Mouse (Mus musculus) skeletal muscle tissue, postnatal 0 days (tissue): ENCODE results near the gene Pla2g15. TPM values are rescaled to one million over a fixed set of nuclear protein-coding genes. Genes with fewer than 3 reads are reported as not detected.

Experiments
- polyA plus RNA-seq: library from polyadenylated mRNA; unstranded; fragments of >200 nt; fragmentation: Nextera tagmentation; extraction: Ambion mirVana; gene quantifications from 2 replicates; pipeline ENCODE4 v1.2.1, GENCODE M21; 2015

Gene Pla2g15
- polyA plus RNA-seq: 5.5 and 8.9 TPM in 2 replicates

DNA sequence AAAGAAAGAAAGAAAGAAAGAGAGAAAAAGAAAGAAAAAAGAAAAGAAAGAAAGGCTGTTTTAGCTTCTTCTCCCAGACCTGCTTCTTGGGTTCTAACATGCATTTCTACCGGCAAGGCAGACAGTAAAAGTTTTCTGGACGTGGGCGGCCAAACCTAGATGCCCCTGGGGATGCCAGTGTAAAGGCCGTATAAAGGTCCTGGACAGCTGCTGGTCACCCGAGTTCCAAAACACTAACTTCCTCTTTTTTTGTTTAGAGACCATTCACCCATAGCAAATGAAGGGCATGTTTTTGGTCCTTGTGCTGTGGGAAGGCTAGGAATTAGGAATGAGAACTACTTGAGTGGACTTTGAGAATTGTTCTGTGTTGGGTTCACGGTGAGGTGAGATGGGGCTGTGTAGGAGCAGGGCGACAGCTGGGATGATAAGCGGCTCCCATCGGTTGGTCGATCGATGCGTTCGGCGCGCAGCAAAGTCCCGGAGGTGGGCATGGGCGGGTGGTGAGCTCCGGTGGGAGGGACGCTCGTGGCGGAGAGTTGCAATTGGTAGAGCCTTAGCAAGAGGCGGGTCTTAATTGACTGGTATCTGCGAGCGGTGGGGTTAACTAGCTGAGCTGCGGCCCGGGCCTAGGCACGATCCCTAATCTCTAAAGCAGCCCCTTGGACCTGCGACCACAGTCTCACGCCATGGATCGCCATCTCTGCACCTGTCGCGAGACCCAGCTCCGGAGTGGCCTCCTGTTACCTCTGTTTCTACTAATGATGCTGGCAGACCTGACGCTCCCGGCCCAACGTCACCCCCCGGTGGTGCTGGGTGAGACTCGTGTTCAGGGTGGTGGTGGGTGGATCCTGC, at the start of gene Pla2g15:
Gene Pla2g15, plus strand, starts transcription at position 599 of the 852 bp plus-strand sequence.

DNA sequence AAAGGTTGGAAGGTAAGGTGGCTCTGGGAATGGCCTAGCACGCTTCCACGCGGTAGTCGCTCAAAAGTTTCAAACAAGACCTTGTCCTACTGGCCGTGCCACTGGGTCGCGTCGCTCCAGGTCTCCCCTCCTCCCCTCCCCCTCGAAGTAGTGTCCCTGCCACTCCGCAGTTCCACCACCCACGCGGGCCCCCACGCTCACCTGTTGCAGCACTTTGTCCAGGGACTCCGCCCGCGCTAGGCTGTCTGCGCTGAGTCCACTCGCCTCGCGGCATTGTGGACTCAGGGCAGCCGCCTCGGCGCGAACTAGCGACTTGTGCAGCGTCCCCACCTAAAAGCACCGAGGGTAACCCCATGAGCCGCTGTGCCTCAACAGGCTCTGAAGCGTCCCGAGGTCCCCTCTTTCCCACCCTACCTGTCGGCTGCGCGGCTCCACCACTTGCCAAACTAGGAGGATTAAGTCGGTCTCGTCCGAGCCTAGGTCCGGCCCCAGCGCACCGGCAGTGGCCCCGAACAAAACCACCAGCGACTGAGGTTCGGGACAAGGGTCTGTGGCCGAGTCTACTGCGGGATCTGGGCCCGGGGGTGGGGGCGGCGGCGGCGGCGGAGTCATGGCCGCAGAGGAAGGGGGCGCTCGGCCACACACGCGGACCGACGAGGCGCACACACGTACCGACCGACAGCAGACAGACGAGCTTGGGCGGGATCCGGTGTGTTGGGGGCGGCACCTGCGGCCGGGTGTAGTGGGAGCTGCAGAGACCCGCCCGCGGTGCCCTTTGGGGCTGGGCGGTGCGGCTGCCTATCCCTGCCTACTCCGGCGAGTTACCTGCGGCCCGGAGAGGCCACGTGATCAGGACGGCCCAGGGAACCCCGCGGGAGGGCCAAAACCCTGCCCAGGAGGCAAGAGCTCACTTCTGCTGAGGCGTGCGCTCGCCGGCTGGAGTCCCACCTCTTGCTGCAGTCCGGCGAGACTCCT, 13.8 kb upstream of the Pla2g15 start, which contains the start of gene Esrp2:
Gene Esrp2, minus strand, starts transcription at position 819 of the 975 bp plus-strand sequence.

DNA sequence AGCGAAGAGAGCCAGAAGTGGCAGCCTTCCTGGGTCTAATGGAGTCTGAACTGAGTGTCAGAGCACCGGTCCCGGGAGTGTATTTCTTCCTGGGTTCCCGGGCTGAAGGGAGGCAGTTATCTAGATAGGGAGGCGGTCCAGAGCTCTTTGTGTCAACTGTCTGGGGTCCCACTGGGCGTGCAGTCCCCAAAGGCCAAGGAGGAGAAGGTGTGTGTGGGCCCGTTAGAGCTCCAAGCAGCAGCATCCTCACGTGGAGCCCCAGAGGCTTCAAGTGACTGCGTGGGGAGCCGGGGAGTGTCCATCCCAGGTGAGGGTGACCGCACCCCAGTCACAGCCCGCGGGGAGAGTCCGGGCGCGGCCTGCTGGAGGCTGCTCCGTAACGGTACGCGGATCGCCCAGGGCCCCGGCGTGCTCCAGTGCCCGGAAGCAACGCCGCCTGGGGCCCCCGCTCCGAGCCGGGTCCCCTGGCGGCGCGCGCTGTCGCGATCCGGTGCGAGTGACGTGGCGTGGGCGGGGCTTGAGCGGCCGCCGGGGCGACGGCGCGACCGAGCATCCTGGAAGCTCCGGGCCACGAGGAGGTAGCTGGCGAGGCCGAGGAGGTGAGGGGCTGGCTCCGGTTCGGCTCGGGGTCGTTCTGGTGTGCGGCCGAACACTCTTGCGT, 18.3 kb downstream of the Pla2g15 start, which contains the start of gene Slc7a6:
Gene Slc7a6, plus strand, starts transcription at position 502 of the 661 bp plus-strand sequence.

GRCm38 (mm10) chr8:106210821-106211345, 60.7 kb downstream of the Pla2g15 start, which contains the start of the genes Slc7a6os and Prmt7:
Gene Slc7a6os (minus strand): TSS chr8:106210935.
Gene Prmt7 (plus strand): TSS chr8:106210936.

Other genes starting within 250 kb of the Pla2g15 start
- 16.8 and 17.0 TPM in 2 replicates for gene Pskh1, start 250.0 kb upstream of the Pla2g15 start, polyA plus RNA-seq
- gene Ctrl, start 216.5 kb upstream of the Pla2g15 start, polyA plus RNA-seq: 0.32 TPM in 1 of 2 replicates, not detected in the other
- gene Psmb10, start 212.0 kb upstream of the Pla2g15 start, polyA plus RNA-seq: 36.6 and 38.1 TPM in 2 replicates
- 0.49 and 0.66 TPM in 2 replicates for gene Lcat, start 207.0 kb upstream of the Pla2g15 start, polyA plus RNA-seq
- 15.2 and 16.0 TPM in 2 replicates for gene Slc12a4, start 184.3 kb upstream of the Pla2g15 start, polyA plus RNA-seq
- gene Dpep3, start 171.0 kb upstream of the Pla2g15 start, polyA plus RNA-seq: not detected in 2 replicates
- 15.0 and 15.5 TPM in 2 replicates for gene Dus2, start 159.1 kb upstream of the Pla2g15 start, polyA plus RNA-seq
- gene Dpep2nb, start 144.4 kb upstream of the Pla2g15 start, polyA plus RNA-seq: not detected in 2 replicates
- 11.5 and 14.0 TPM in 2 replicates for gene Ddx28, start 138.5 kb upstream of the Pla2g15 start, polyA plus RNA-seq
- 2.9 and 3.2 TPM in 2 replicates for gene Nfatc3, start 91.6 kb upstream of the Pla2g15 start, polyA plus RNA-seq
- gene Esrp2, start 13.4 kb upstream of the Pla2g15 start, polyA plus RNA-seq: 0.23 and 1.7 TPM in 2 replicates
- gene Slc7a6, start 18.5 kb downstream of the Pla2g15 start, polyA plus RNA-seq: 9.0 and 13.3 TPM in 2 replicates
- gene Slc7a6os, start 60.5 kb downstream of the Pla2g15 start, polyA plus RNA-seq: 13.8 and 16.6 TPM in 2 replicates
- 24.2 and 25.2 TPM in 2 replicates for gene Prmt7, start 60.5 kb downstream of the Pla2g15 start, polyA plus RNA-seq
- gene Smpd3, start 187.6 kb downstream of the Pla2g15 start, polyA plus RNA-seq: 0.69 and 1.7 TPM in 2 replicates